Mouse (Mus musculus): Measurements from ENCODE around the gene Psmb2. TPM values are rescaled to one million over a fixed set of nuclear protein-coding genes. Genes with fewer than 3 reads are reported as not detected.
A peak's percentile ranks its signal among the peaks of the same experiment; 100 is the strongest.

The Psmb2 gene
- polyA plus RNA-seq, 1 experiment from 2014 or later, result 432 TPM

DNA sequence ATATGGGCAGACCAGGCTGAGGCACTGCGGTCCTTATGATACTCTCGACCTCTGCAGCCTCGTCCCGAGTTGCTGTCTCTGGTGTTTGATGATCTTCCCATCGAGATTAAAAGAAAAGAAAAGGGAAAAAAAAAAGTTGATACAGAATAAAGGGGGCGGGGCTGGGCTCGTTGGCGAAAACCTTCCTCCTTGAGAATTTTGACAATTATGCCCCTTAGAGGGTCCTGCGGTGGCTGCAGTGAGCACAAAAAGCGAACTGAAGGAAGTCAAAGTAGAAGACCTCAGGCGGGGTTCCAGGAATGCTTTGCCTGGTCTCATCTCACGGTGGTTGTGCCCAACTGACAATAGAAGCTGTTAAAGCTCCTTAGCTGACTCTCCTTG is 76.8 kb downstream of the Psmb2 start:
- H3K27me3 ChIP-seq (ENCODE audit: control insufficient read depth, insufficient read depth, low read length), result no peaks in the 10 kb centered on the region
- peaks cover 24% of the 10 kb centered on the region for H3K4me1 ChIP-seq (ENCODE audit: control insufficient read depth, insufficient read depth, low read length)
- H3K36me3 ChIP-seq (ENCODE audit: control insufficient read depth, insufficient read depth, low read length), result 0 out of 2 replicates have a peak, but pooled peaks cover 3% of the 10 kb centered on the region
- no peak for ATAC-seq (ENCODE audit: insufficient read depth, low FRiP score)
- no peaks in the 10 kb centered on the region for H3K9me3 ChIP-seq (replicated peaks; ENCODE audit: control insufficient read depth, low read length)
- peak overlapping the region; percentile 97 for H3K4me3 ChIP-seq (replicated peaks; ENCODE audit: low read length)
- peak overlapping the region; percentile 98 for H3K27ac ChIP-seq (ENCODE audit: low read length)
- H3K9ac ChIP-seq (ENCODE audit: low read length), result peak overlapping the region; percentile 93
- H3K4me2 ChIP-seq (ENCODE audit: low read depth, low read length), result peak overlapping the region; percentile 93
- 1% methylated on average over 12 of the region's 12 CpGs for WGBS

DNA sequence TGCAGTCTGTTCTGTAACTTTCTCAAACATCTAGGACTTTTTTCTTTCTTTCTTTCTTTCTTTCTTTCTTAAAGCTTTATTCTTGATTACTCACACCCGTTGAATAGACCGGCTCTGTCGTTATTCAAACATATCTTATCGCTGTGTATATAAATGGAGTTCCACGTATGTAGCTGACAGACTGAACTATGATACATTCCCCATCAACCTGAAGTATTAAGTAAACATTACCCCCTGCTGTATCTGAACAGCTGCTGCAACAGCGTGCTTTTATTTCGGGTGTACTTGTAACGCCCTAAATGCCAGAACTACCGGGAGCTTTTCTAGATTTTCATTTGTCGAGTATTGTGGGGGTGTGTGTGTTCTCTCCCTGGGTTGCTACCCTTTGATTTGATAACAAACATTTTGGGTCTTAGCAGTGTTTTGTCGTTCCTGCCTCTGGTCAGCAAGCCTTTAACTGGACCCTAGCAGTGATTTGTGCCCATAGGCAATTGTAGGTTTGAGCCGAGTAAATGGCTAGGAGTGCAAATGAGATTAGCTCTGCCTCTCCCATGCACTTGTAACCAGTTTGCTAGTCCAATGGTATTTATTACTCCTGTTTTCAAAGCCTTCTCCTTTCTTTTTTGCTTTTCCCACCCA is 77.4 kb downstream of the Psmb2 start:
- Histone ChIP-seq H3K9me3 (replicated peaks; ENCODE audit: control insufficient read depth, low read length) (no peaks in the 10 kb centered on the region), H3K36me3 (ENCODE audit: control insufficient read depth, insufficient read depth, low read length) (0 out of 2 replicates have a peak, but pooled peaks cover 3% of the 10 kb centered on the region), H3K9ac (ENCODE audit: low read length) (peak overlapping the region; percentile 35), H3K4me2 (ENCODE audit: low read depth, low read length) (peak overlapping the region; percentile 93), H3K4me1 (ENCODE audit: control insufficient read depth, insufficient read depth, low read length) (peaks cover 19% of the 10 kb centered on the region), H3K4me3 (replicated peaks; ENCODE audit: low read length) (peak overlapping the region; percentile 97; the same call in 1 of the 2 replicates), H3K27ac (ENCODE audit: low read length) (peak overlapping the region; percentile 98), H3K27me3 (ENCODE audit: control insufficient read depth, insufficient read depth, low read length) (no peaks in the 10 kb centered on the region)
- no peak for ATAC-seq (ENCODE audit: insufficient read depth, low FRiP score)
- whole genome bisulfite sequencing, result 25% methylated on average over 12 of the region's 12 CpGs

DNA sequence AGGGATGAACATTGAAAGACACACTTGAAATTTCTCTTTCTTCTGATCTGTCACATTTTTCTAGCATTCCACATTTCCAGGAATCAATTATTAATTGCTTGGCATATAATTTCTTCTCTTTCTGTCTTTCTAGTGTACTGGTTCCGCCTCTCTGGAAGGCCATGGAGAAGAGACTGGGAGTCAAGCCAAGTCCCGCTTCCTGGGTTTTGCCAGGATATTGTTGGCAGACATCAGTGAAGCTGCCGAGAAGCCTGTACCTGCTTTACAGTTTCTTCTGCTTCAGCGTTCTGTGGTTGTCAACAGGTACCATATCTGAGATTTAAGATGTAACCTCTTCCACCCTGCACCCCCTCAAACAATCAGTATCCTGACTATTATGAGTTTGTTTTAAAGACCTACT is 79.3 kb downstream of the Psmb2 start:
- H3K27me3 ChIP-seq (ENCODE audit: control insufficient read depth, insufficient read depth, low read length), result no peaks in the 10 kb centered on the region
- H3K9me3 ChIP-seq (replicated peaks; ENCODE audit: control insufficient read depth, low read length), result no peaks in the 10 kb centered on the region
- no peak overlapping the region for H3K4me2 ChIP-seq (ENCODE audit: low read depth, low read length)
- ATAC-seq (ENCODE audit: insufficient read depth, low FRiP score), result no peak
- peaks cover 6% of the 10 kb centered on the region; the same call in 1 of the 2 replicates for H3K36me3 ChIP-seq (ENCODE audit: control insufficient read depth, insufficient read depth, low read length)
- H3K4me3 ChIP-seq (replicated peaks; ENCODE audit: low read length), result no peak overlapping the region
- no peak overlapping the region for H3K27ac ChIP-seq (ENCODE audit: low read length)
- 72% methylated on average over 4 of the region's 4 CpGs for WGBS
- no peak overlapping the region for H3K9ac ChIP-seq (ENCODE audit: low read length)
- H3K4me1 ChIP-seq (ENCODE audit: control insufficient read depth, insufficient read depth, low read length), result peaks cover 15% of the 10 kb centered on the region

DNA sequence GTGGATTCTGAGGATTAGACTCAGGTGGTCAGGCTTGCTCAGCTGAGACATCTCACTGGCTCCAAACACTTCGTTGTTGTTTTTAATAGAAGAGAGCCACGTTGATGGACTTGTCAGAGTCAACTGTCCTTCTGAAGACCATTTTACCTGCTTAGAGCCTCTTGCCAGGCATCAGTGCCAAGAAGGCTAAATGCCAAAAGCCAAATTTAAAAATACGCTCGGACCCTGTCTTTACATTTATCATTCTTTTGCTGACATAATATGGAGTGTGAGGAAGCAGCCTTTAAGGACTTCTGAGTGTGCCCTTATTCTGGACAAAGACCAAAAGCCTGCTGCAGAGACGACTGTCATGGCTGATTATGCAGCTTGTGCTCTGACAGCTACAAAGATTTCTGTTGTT is 80.9 kb downstream of the Psmb2 start:
- 76% methylated on average over 5 of the region's 5 CpGs for WGBS
- Histone ChIP-seq H3K4me2 (ENCODE audit: low read depth, low read length) (no peak overlapping the region), H3K4me3 (replicated peaks; ENCODE audit: low read length) (no peak overlapping the region), H3K4me1 (ENCODE audit: control insufficient read depth, insufficient read depth, low read length) (peaks cover 7% of the 10 kb centered on the region), H3K27me3 (ENCODE audit: control insufficient read depth, insufficient read depth, low read length) (no peaks in the 10 kb centered on the region), H3K36me3 (ENCODE audit: control insufficient read depth, insufficient read depth, low read length) (peaks cover 6% of the 10 kb centered on the region; the same call in 1 of the 2 replicates), H3K9ac (ENCODE audit: low read length) (no peak overlapping the region), H3K9me3 (replicated peaks; ENCODE audit: control insufficient read depth, low read length) (no peaks in the 10 kb centered on the region), H3K27ac (ENCODE audit: low read length) (no peak overlapping the region)
- ATAC-seq (ENCODE audit: insufficient read depth, low FRiP score), result no peak

Other genes starting within 250 kb of the Psmb2 start
- gene Ago3, start 248.1 kb upstream of the Psmb2 start, polyA plus RNA-seq (2015; fragmentation: Nextera tagmentation; extraction: Ambion mirVana), result 16.4 and 16.8 TPM in 2 replicates
- gene Ago1, start 209.0 kb upstream of the Psmb2 start, polyA plus RNA-seq (2015; fragmentation: Nextera tagmentation; extraction: Ambion mirVana), result 4.3 and 4.4 TPM in 2 replicates
- 1.4 and 1.9 TPM in 2 replicates for gene Ago4, start 144.2 kb upstream of the Psmb2 start, polyA plus RNA-seq (2015; fragmentation: Nextera tagmentation; extraction: Ambion mirVana)
- 23.1 and 23.6 TPM in 2 replicates for gene Clspn, start 120.7 kb upstream of the Psmb2 start, polyA plus RNA-seq (2015; fragmentation: Nextera tagmentation; extraction: Ambion mirVana)
- gene 5730409E04Rik, start 67.8 kb upstream of the Psmb2 start, polyA plus RNA-seq (2015; fragmentation: Nextera tagmentation; extraction: Ambion mirVana), result 2.0 and 2.1 TPM in 2 replicates
- gene Tfap2e, start 58.6 kb downstream of the Psmb2 start, polyA plus RNA-seq (2015; fragmentation: Nextera tagmentation; extraction: Ambion mirVana), result not detected in 2 replicates
- 25.4 and 26.1 TPM in 2 replicates for gene Ncdn, start 75.8 kb downstream of the Psmb2 start, polyA plus RNA-seq (2015; fragmentation: Nextera tagmentation; extraction: Ambion mirVana)
- gene AU040320, start 75.9 kb downstream of the Psmb2 start, polyA plus RNA-seq (2015; fragmentation: Nextera tagmentation; extraction: Ambion mirVana), result 24.1 and 27.8 TPM in 2 replicates